Mouse (Mus musculus) C2C12 (cell line): ENCODE measurements at regions not wholly inside any gene's neighbourhood (a gene's known extent, or its start where the extent isn't known, plus 50 kb on each side); places are given as distances from the start of the nearest gene placed in this dataset.

Experiments used
- CEBPB ChIP-seq: IDR thresholded peaks from one replicate; pipeline ENCODE4 v1.6.1; 2011; ENCODE audit warnings: low read depth, mild to moderate bottlenecking, control low read depth, moderate library complexity
- CTCF ChIP-seq: IDR thresholded peaks from one replicate; pipeline ENCODE4 v1.5.1; 2011; ENCODE audit not compliant: control insufficient read depth, insufficient read depth, insufficient read length
- MAX ChIP-seq: IDR thresholded peaks from one replicate; pipeline ENCODE4 v1.6.1; 2011; ENCODE audit warnings: mild to moderate bottlenecking, control low read depth
- MYOD1 ChIP-seq: IDR thresholded peaks from one replicate; pipeline ENCODE4 v1.6.1; 2011; ENCODE audit warnings: low read depth; ENCODE audit not compliant: control insufficient read depth, insufficient read length
- MYOG ChIP-seq: IDR thresholded peaks from one replicate; pipeline ENCODE4 v1.6.1; 2011; ENCODE audit not compliant: control insufficient read depth, insufficient read length; ENCODE audit errors: extremely low read depth
- USF1 ChIP-seq: IDR thresholded peaks from one replicate; pipeline ENCODE4 v1.6.1; 2011; ENCODE audit warnings: low read depth, mild to moderate bottlenecking, control low read depth, moderate library complexity

DNA sequence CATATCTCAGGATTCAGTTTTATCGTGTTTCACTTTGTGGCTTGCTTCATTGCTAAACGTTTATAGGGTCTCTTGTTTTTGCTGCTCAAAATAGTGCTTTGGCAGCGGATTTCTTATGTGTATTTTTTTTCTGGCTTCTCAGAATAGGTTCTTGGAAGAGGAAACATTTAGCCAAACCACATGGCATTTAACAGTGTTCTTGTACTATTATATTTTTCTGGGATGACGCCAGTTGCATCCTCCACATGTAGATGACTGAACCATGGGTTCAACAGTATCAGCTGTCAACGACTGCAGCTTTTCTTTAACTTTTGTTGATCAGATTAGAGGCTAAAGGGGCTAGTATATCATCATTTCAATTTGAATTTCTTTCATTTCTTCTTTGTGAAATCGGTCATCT lies 472.3 kb upstream of the Btbd3 start:
- TF ChIP-seq CTCF (no peak), USF1 (no peak), MYOD1 (no peak), CEBPB (no peak), MAX (no peak), MYOG (no peak)
